Mouse (Mus musculus): Measurements from ENCODE around the gene Adam8.

- no peak for TF ChIP-seq CTCF (IDR thresholded peaks at IDR 0.05)
- no peak for TF ChIP-seq EP300 (IDR thresholded peaks at IDR 0.05)
Measured at GRCm38 (mm10) chr7:139944291-139945240, 47.8 kb downstream of the Adam8 start.

Data from lung, postnatal 0 days (tissue).